In the genomic region with DNA sequence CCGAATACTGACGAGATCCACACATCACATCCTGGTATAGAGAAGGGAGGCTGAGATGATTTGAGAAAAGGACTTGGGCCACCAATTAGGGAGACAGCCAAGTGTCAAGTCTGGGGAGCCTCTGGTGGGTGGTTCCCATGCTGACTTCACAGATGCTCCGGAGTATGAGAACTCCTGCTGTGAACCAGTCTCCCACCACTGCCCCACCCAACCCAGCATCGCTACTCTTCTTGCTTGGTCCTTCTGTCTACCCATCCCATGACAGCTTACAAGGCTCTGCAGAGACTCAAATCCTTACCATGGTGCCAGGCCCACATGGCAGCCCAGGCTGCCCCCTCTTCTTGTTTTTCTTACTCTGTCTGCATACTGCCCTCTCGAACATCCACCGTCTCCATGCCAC, we compare ENCODE assay signal across 31 mouse cellular contexts.
"Had no signal": no experiment of that assay in that cellular context is flagged by ENCODE, and none has a peak within 500 bp of the region (broad histone marks: within the 10 kb centered on the region; RNA-seq: fewer than 3 reads in every experiment).

No protein-coding gene starts in this region.

- H3K4me2 ChIP-seq: limb, embryonic 12.5 days; limb, embryonic 13.5 days; limb, embryonic 15.5 days; liver, embryonic 11.5 days; liver, embryonic 12.5 days; liver, embryonic 13.5 days; liver, embryonic 15.5 days; lung, embryonic 14.5 days; lung, embryonic 15.5 days; midbrain, embryonic 11.5 days; midbrain, embryonic 12.5 days; midbrain, embryonic 15.5 days had no signal

- H3K9me3 ChIP-seq: limb, embryonic 13.5 days; limb, embryonic 15.5 days; liver, embryonic 12.5 days; liver, embryonic 13.5 days; liver, embryonic 15.5 days; lung, embryonic 15.5 days; midbrain, embryonic 12.5 days; midbrain, embryonic 15.5 days had no signal

- H3K27ac ChIP-seq: left cerebral cortex, adult 2 months; limb, embryonic 10.5 days; limb, embryonic 12.5 days; limb, embryonic 13.5 days; limb, embryonic 15.5 days; liver, embryonic 12.5 days; liver, embryonic 13.5 days; liver, embryonic 14.5 days; liver, embryonic 15.5 days; lung, embryonic 15.5 days; macrophage; midbrain, embryonic 10.5 days; midbrain, embryonic 12.5 days; midbrain, embryonic 15.5 days had no signal

- H3K27me3 ChIP-seq: limb, embryonic 12.5 days; limb, embryonic 13.5 days; limb, embryonic 15.5 days; liver, embryonic 12.5 days; liver, embryonic 13.5 days; liver, embryonic 15.5 days; lung, embryonic 15.5 days; megakaryocyte, embryonic 14.5 days; midbrain, embryonic 12.5 days; midbrain, embryonic 15.5 days had no signal

- H3K9ac ChIP-seq: limb, embryonic 12.5 days; limb, embryonic 13.5 days; limb, embryonic 15.5 days; liver, embryonic 12.5 days; liver, embryonic 13.5 days; liver, embryonic 14.5 days; liver, embryonic 15.5 days; liver, postnatal 0 days; lung, embryonic 14.5 days; lung, embryonic 15.5 days; midbrain, embryonic 12.5 days; midbrain, embryonic 15.5 days had no signal

- H3K36me3 ChIP-seq: limb, embryonic 10.5 days; limb, embryonic 12.5 days; limb, embryonic 13.5 days; limb, embryonic 15.5 days; liver, embryonic 12.5 days; liver, embryonic 13.5 days; liver, embryonic 15.5 days; lung, embryonic 15.5 days; midbrain, embryonic 15.5 days had no signal

- H3K4me1 ChIP-seq: limb, embryonic 10.5 days; limb, embryonic 12.5 days; limb, embryonic 13.5 days; limb, embryonic 15.5 days; liver, embryonic 12.5 days; liver, embryonic 13.5 days; liver, embryonic 15.5 days; lung, embryonic 15.5 days; megakaryocyte, embryonic 14.5 days had no signal

- H3K4me3 ChIP-seq: left cerebral cortex, adult 2 months; limb, embryonic 10.5 days; limb, embryonic 12.5 days; limb, embryonic 13.5 days; limb, embryonic 15.5 days; liver, embryonic 12.5 days; liver, embryonic 13.5 days; liver, embryonic 15.5 days; lung, embryonic 15.5 days; megakaryocyte, embryonic 14.5 days; midbrain, embryonic 10.5 days; midbrain, embryonic 12.5 days; midbrain, embryonic 15.5 days; myocyte had no signal

- ATAC-seq: liver, embryonic 12.5 days; liver, postnatal 0 days; lung, postnatal 0 days; midbrain, embryonic 15.5 days; midbrain, embryonic 16.5 days had no signal

- DNase-seq: left cerebral cortex, postnatal 4 days; liver; liver, embryonic 13.5 days; liver, postnatal 0 days; lung, adult 18-20 months; lung, adult 2 months; lung, embryonic 14.5 days; lung, postnatal 10 days; lung, postnatal 14 days; lung, postnatal 36 days; lung, postnatal 4 days; midbrain, embryonic 14.5 days had no signal
